Mouse (Mus musculus): ENCODE data around the gene Sacs. TPM values are rescaled to one million over a fixed set of nuclear protein-coding genes. Genes with fewer than 3 reads are reported as not detected.
A peak's percentile ranks its signal among the peaks of the same experiment; 100 is the strongest.
"Not testable (repeated sequence)": the region's sequence is repeated elsewhere in the genome, so short reads cannot be mapped to it uniquely, and the experiment has no call there.

Gene Sacs
- polyA plus RNA-seq, 2 experiments, result 1.5 to 1.9 TPM

DNA sequence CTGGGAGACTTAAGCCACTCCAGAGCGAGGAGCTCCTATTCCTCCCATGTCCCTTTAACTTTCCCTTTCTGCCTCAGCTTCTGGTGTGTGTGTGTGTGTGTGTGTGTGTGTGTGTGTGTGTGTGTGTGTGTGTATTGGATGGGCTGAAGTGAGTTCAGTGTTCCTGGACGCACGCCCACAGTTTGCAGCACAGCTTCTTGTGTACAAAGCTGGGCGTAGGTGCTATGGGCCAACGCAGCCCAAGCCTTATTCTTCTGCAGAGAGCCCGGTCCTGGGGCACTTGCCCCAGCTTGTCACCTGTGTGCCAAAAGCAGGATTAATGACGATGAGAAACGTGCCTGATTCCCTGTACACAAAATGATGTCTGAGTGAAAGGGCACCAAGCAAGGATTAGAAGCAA is 31.9 kb upstream of the Sacs start:
- 59% methylated on average over 8 of the region's 8 CpGs for WGBS (ENCODE audit: insufficient replicate concordance)
- no peak for DNase-seq (ENCODE audit: low read depth in 3 of 3, low spot score in 3 of 3)
- no peak for ATAC-seq (ENCODE audit: insufficient read depth)

DNA sequence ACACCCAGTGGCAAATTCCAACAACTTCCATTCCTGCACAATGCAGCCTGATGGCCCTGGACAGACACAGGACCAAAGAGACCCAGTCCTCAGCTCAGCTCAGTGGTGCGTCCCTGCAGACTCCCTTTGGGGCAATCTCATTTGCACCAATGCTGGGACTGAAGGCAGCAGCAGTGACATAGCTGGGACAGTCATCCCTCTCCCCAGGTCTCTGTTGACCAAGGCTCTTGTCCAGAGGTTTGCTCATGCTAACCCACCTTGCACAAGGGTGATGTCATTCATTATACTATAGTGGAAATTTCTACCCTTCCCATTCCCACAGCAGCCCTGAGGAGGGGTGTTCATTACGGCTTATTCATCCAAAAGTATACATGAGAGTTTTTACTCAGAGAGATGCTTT is 29.6 kb upstream of the Sacs start:
- no peaks in the 10 kb centered on the region for H3K27me3 ChIP-seq (ENCODE audit: control insufficient read depth, insufficient read depth, low read length)
- 58% methylated on average over 2 of the region's 2 CpGs for WGBS (ENCODE audit: insufficient replicate concordance)
- ATAC-seq (ENCODE audit: insufficient read depth), result no peak

More for the DNA sequence above, 31.9 kb upstream of the Sacs start:
- H3K4me1 ChIP-seq (replicated peaks; ENCODE audit: control insufficient read depth in 2 of 2, insufficient read depth in 2 of 2, low read length in 1 of 2), result 0 out of 4 replicates have a peak, but pooled peaks cover 0 to 1% of the 10 kb centered on the region in 2 experiments
- H3K27me3 ChIP-seq (ENCODE audit: control insufficient read depth, insufficient read depth, low read length), result no peaks in the 10 kb centered on the region
- H3K36me3 ChIP-seq (replicated peaks; ENCODE audit: control insufficient read depth, insufficient read depth, low read depth), result no peaks in the 10 kb centered on the region
- no peak overlapping the region for H3K4me3 ChIP-seq (ENCODE audit: insufficient read depth in 1 of 2, low read depth in 2 of 2, low read length in 2 of 2)
- TF ChIP-seq CTCF (IDR thresholded peaks at IDR 0.05; ENCODE audit: low read depth) (no peak), EP300 (IDR thresholded peaks at IDR 0.05; ENCODE audit: low read depth) (no peak)
- no peaks in the 10 kb centered on the region for H3K9me3 ChIP-seq (ENCODE audit: control insufficient read depth, low read length)
- H3K27ac ChIP-seq, result no peak overlapping the region
- no peak overlapping the region for H3K9ac ChIP-seq (replicated peaks)
- no peak overlapping the region for H3K4me2 ChIP-seq (ENCODE audit: low read depth)

DNA sequence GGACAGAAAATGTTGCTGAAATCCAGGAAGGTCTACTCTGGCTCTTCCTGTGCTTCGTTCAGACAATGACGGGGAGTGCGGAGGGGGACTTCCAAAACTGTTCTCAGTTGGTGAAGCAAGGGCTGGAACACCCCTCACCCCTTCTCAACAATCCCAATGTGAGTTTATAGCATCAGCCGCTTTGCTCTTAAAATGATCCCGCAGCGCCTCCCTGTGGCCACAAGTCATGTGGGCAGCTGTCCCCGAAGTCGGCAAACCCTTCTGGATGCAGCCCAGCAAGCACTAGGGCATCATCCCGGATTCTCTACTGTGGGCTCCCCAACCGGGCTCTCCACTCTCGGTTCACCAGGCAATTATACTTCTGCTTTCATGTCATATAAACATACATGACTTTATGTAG is 25.9 kb upstream of the Sacs start:
- DNase-seq (ENCODE audit: low read depth in 3 of 3, low spot score in 3 of 3) (peak in 2 of 3 experiments; percentile 4 to 19), ATAC-seq (ENCODE audit: insufficient read depth) (no peak)
- no peak overlapping the region for H3K9ac ChIP-seq (replicated peaks)
- no peaks in the 10 kb centered on the region for H3K27me3 ChIP-seq (ENCODE audit: control insufficient read depth, insufficient read depth, low read length)
- 3% methylated on average over 11 of the region's 11 CpGs for WGBS (ENCODE audit: insufficient replicate concordance)
- H3K9me3 ChIP-seq (ENCODE audit: control insufficient read depth, low read length), result no peaks in the 10 kb centered on the region
- H3K27ac ChIP-seq, result no peak overlapping the region
- no peaks in the 10 kb centered on the region for H3K36me3 ChIP-seq (replicated peaks; ENCODE audit: control insufficient read depth, insufficient read depth, low read depth)
- no peak for TF ChIP-seq EP300 (IDR thresholded peaks at IDR 0.05; ENCODE audit: low read depth)
- peak; percentile 76 for TF ChIP-seq CTCF (IDR thresholded peaks at IDR 0.05; ENCODE audit: low read depth)
- H3K4me1 ChIP-seq (replicated peaks; ENCODE audit: control insufficient read depth in 2 of 2, insufficient read depth in 2 of 2, low read length in 1 of 2), result no peaks in the 10 kb centered on the region
- no peak overlapping the region for H3K4me2 ChIP-seq (ENCODE audit: low read depth)
- no peak overlapping the region for H3K4me3 ChIP-seq (ENCODE audit: insufficient read depth in 1 of 2, low read depth in 2 of 2, low read length in 2 of 2)

More for the DNA sequence above, 29.6 kb upstream of the Sacs start:
- 0 out of 4 replicates have a peak, but pooled peaks cover 0 to 1% of the 10 kb centered on the region in 2 experiments for H3K4me1 ChIP-seq (replicated peaks; ENCODE audit: control insufficient read depth in 2 of 2, insufficient read depth in 2 of 2, low read length in 1 of 2)
- H3K36me3 ChIP-seq (replicated peaks; ENCODE audit: control insufficient read depth, insufficient read depth, low read depth), result no peaks in the 10 kb centered on the region
- no peak overlapping the region for H3K9ac ChIP-seq (replicated peaks)
- no peak overlapping the region for H3K4me3 ChIP-seq (ENCODE audit: insufficient read depth in 1 of 2, low read depth in 2 of 2, low read length in 2 of 2)
- no peaks in the 10 kb centered on the region for H3K9me3 ChIP-seq (ENCODE audit: control insufficient read depth, low read length)
- TF ChIP-seq EP300 (IDR thresholded peaks at IDR 0.05; ENCODE audit: low read depth) (no peak), CTCF (IDR thresholded peaks at IDR 0.05; ENCODE audit: low read depth) (no peak)
- H3K27ac ChIP-seq, result no peak overlapping the region
- H3K4me2 ChIP-seq (ENCODE audit: low read depth), result no peak overlapping the region
- DNase-seq (ENCODE audit: low read depth in 3 of 3, low spot score in 3 of 3), result no peak

DNA sequence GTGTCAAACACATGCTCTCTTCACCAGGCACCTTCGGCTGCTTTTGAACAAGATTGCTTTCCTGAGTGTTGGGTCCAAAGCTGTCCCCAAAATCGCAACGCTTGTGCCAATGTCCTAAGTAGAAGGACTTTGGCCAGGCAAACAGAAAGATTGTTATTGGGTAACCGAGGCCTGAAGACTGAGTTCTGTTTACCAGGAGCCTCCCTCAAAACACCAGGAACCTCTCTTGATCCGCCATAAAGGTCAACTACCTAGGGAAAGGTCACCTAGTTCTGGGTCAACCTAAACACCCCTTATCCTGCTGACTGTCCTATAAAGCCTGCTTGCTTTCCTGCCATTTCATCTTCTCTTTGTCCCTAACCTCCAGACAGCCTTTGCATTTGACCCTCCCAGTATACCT is 13.5 kb upstream of the Sacs start:
- H3K27me3 ChIP-seq (ENCODE audit: control insufficient read depth, insufficient read depth, low read length), result no peaks in the 10 kb centered on the region
- H3K9me3 ChIP-seq (ENCODE audit: control insufficient read depth, low read length), result no peaks in the 10 kb centered on the region
- 58% methylated on average over 5 of the region's 5 CpGs for WGBS (ENCODE audit: insufficient replicate concordance)
- H3K4me2 ChIP-seq (ENCODE audit: low read depth), result no peak overlapping the region
- H3K36me3 ChIP-seq (replicated peaks; ENCODE audit: control insufficient read depth, insufficient read depth, low read depth), result no peaks in the 10 kb centered on the region
- DNase-seq (ENCODE audit: low read depth in 3 of 3, low spot score in 3 of 3) (peak in 2 of 3 experiments; percentile 4 to 12), ATAC-seq (ENCODE audit: insufficient read depth) (peak; percentile 53; the same call in 1 of the 2 replicates)
- no peak overlapping the region for H3K9ac ChIP-seq (replicated peaks)
- H3K4me1 ChIP-seq (replicated peaks; ENCODE audit: control insufficient read depth in 2 of 2, insufficient read depth in 2 of 2, low read length in 1 of 2), result peaks cover 0 to 2% of the 10 kb centered on the region in 2 experiments; a peak in 1 of 4 replicates
- no peak overlapping the region for H3K27ac ChIP-seq
- TF ChIP-seq EP300 (IDR thresholded peaks at IDR 0.05; ENCODE audit: low read depth), result no peak
- no peak for TF ChIP-seq CTCF (IDR thresholded peaks at IDR 0.05; ENCODE audit: low read depth)
- H3K4me3 ChIP-seq (ENCODE audit: insufficient read depth in 1 of 2, low read depth in 2 of 2, low read length in 2 of 2), result no peak overlapping the region

DNA sequence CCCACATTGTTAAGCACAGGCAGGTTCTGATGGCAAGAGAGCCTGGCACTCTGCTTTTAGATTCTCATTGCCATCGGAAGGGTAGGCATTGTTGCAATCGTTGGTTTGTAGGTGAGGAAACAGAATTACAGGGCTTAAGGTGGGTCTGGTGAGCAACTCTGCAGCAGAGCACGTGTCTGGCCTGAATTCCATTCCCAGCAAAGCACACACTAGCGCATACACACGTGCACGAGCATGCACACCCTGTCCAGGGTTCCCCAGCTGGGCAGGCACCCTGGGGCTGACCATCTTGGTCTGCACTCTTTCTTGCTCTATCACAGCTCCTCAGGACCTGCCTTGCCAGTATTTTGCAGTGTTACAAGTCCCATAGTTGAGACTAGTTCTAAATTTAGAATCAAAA is 13.1 kb upstream of the Sacs start:
- H3K4me3 ChIP-seq (ENCODE audit: insufficient read depth in 1 of 2, low read depth in 2 of 2, low read length in 2 of 2), result no peak overlapping the region
- no peak for DNase-seq (ENCODE audit: low read depth in 3 of 3, low spot score in 3 of 3)
- no peaks in the 10 kb centered on the region for H3K9me3 ChIP-seq (ENCODE audit: control insufficient read depth, low read length)
- no peak for ATAC-seq (ENCODE audit: insufficient read depth)
- peaks cover 0 to 2% of the 10 kb centered on the region in 2 experiments; a peak in 1 of 4 replicates for H3K4me1 ChIP-seq (replicated peaks; ENCODE audit: control insufficient read depth in 2 of 2, insufficient read depth in 2 of 2, low read length in 1 of 2)
- no peak overlapping the region for H3K4me2 ChIP-seq (ENCODE audit: low read depth)
- no peak overlapping the region for H3K9ac ChIP-seq (replicated peaks)
- H3K27me3 ChIP-seq (ENCODE audit: control insufficient read depth, insufficient read depth, low read length), result no peaks in the 10 kb centered on the region
- WGBS (ENCODE audit: insufficient replicate concordance), result 57% methylated on average over 6 of the region's 6 CpGs
- TF ChIP-seq CTCF (IDR thresholded peaks at IDR 0.05; ENCODE audit: low read depth) (no peak), EP300 (IDR thresholded peaks at IDR 0.05; ENCODE audit: low read depth) (no peak)
- no peak overlapping the region for H3K27ac ChIP-seq
- no peaks in the 10 kb centered on the region for H3K36me3 ChIP-seq (replicated peaks; ENCODE audit: control insufficient read depth, insufficient read depth, low read depth)

GRCm38 (mm10) chr14:61127365-61127764 is 10.9 kb upstream of the Sacs start:
- H3K4me1 ChIP-seq (replicated peaks; ENCODE audit: control insufficient read depth in 2 of 2, insufficient read depth in 2 of 2, low read length in 1 of 2); ATAC-seq (ENCODE audit: insufficient read depth); H3K27me3 ChIP-seq (ENCODE audit: control insufficient read depth, insufficient read depth, low read length); H3K9me3 ChIP-seq (ENCODE audit: control insufficient read depth, low read length); DNase-seq (ENCODE audit: low read depth in 3 of 3, low spot score in 3 of 3); H3K4me2 ChIP-seq (ENCODE audit: low read depth); H3K27ac ChIP-seq; H3K4me3 ChIP-seq (ENCODE audit: insufficient read depth in 1 of 2, low read depth in 2 of 2, low read length in 2 of 2); H3K9ac ChIP-seq (replicated peaks); H3K36me3 ChIP-seq (replicated peaks; ENCODE audit: control insufficient read depth, insufficient read depth, low read depth): not testable (repeated sequence)
- WGBS (ENCODE audit: insufficient replicate concordance), result 57% methylated on average over 6 of the region's 6 CpGs

Measured in liver, embryonic 14.5 days (tissue).